Mouse (Mus musculus) C2C12 (cell line): ENCODE data around the gene Foxm1. TPM values are rescaled to one million over a fixed set of nuclear protein-coding genes. Genes with fewer than 3 reads are reported as not detected.

Experiments
- H3K27me3 ChIP-seq: one replicate; pipeline ENCODE4 v1.6.1; 2011; ENCODE audit not compliant: control insufficient read depth, insufficient read depth, insufficient read length
- H3K36me3 ChIP-seq: one replicate; pipeline ENCODE4 v1.6.1; 2011; ENCODE audit not compliant: control insufficient read depth, insufficient read depth
- H3K4me3 ChIP-seq: one replicate; pipeline ENCODE4 v1.5.1; 2011; ENCODE audit warnings: mild to moderate bottlenecking, control low read depth; ENCODE audit not compliant: poor library complexity, insufficient read depth, severe bottlenecking
- H3K79me2 ChIP-seq: one replicate; pipeline ENCODE4 v1.6.1; 2011; ENCODE audit not compliant: control insufficient read depth, insufficient read depth
- H3K79me3 ChIP-seq: one replicate; pipeline ENCODE4 v1.6.1; 2011; ENCODE audit warnings: low read depth, control low read depth
- H3ac ChIP-seq: one replicate; pipeline ENCODE3; 2011; ENCODE audit warnings: low read depth; ENCODE audit not compliant: control insufficient read depth, insufficient read length
- CEBPB ChIP-seq: IDR thresholded peaks from one replicate; pipeline ENCODE4 v1.6.1; 2011; ENCODE audit warnings: low read depth, mild to moderate bottlenecking, control low read depth, moderate library complexity
- CTCF ChIP-seq: IDR thresholded peaks from one replicate; pipeline ENCODE4 v1.5.1; 2011; ENCODE audit not compliant: control insufficient read depth, insufficient read depth, insufficient read length
- FOSL1 ChIP-seq: IDR thresholded peaks from one replicate; pipeline ENCODE4 v1.8.0; 2011; ENCODE audit warnings: mild to moderate bottlenecking, low read length; ENCODE audit not compliant: poor library complexity, insufficient read depth, severe bottlenecking
- MAX ChIP-seq: IDR thresholded peaks from one replicate; pipeline ENCODE4 v1.6.1; 2011; ENCODE audit warnings: mild to moderate bottlenecking, control low read depth
- MYOD1 ChIP-seq: IDR thresholded peaks from one replicate; pipeline ENCODE4 v1.6.1; 2011; ENCODE audit warnings: low read depth; ENCODE audit not compliant: control insufficient read depth, insufficient read length
- MYOG ChIP-seq: IDR thresholded peaks from one replicate; pipeline ENCODE4 v1.6.1; 2011; ENCODE audit not compliant: control insufficient read depth, insufficient read length; ENCODE audit errors: extremely low read depth
- USF1 ChIP-seq: IDR thresholded peaks from one replicate; pipeline ENCODE4 v1.6.1; 2011; ENCODE audit warnings: low read depth, mild to moderate bottlenecking, control low read depth, moderate library complexity
- long read RNA-seq, 2 experiments: library from polyadenylated mRNA; unstranded; transcript quantifications; one replicate each; pipeline ENCODE4 v2.0.0; 2019 to 2020
- polyA plus RNA-seq: library from polyadenylated mRNA; unstranded; fragments of >200 nt; fragmentation: generic; extraction: Trizol; gene quantifications from one replicate; pipeline ENCODE4 v1.2.1, GENCODE M21; 2012; ENCODE audit warnings: missing spikeins

Foxm1 gene
- polyA plus RNA-seq = 60.4 TPM
- long read RNA-seq, experiment 1, full-length matches to known transcripts = 3 of 7 reads
- long read RNA-seq, experiment 1, partial matches to known transcripts = 1 of 7 reads
- long read RNA-seq, experiment 1, other reads (novel, unspliced or antisense) = 3 of 7 reads
- long read RNA-seq, experiment 2, full-length matches to known transcripts = 117 of 228 reads
- long read RNA-seq, experiment 2, partial matches to known transcripts = 74 of 228 reads
- long read RNA-seq, experiment 2, other reads (novel, unspliced or antisense) = 37 of 228 reads

DNA sequence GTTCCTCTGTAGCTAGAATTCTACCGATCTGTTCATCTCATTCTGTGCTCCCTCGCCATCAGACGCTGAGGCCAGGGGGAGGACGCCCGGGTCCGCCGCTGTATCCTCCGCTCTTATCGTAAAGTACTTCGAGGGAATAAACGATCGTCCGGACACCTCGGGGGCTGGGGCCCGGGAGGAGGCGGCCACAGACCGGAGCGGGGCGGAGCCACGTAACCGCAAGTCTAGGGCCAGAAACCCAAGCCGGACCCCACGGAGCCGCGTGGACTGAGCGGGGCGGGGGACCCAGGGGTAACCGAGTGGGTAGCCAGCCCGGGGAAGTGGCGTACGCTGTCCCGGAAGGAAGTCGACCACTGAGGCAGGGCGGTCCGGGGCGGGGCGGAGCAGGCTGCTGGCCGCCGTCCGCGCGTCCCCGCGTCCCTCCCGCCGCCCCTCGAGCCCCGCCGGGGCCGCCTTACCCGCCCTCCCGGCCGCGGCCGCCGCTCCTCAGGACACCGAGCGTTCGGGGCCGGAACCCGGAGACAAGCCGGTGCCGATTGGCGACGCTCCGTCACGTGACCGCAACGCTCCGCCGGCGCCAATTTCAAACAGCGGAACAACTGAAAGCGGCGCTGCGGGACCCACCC is at the start of gene Foxm1, which contains the start of gene Rhno1:
Gene Foxm1, plus strand, starts transcription at position 587 of the 626 bp plus-strand sequence.
Gene Rhno1, minus strand, starts transcription at position 531 of the 626 bp plus-strand sequence.
- Histone ChIP-seq H3K27me3 (no peaks in the 10 kb centered on the region), H3K4me3 (peak within 1 kb of the TSS; percentile 60), H3K79me2 (peaks cover 75% of the 10 kb centered on the region), H3K79me3 (peaks cover 51% of the 10 kb centered on the region), H3K36me3 (peaks cover 40% of the 10 kb centered on the region), H3ac (peak within 1 kb of the TSS; percentile 77)
- peak; percentile 90 for TF ChIP-seq USF1
- no peak for TF ChIP-seq MYOD1
- TF ChIP-seq FOSL1 = no peak
- TF ChIP-seq CEBPB = no peak
- TF ChIP-seq CTCF = no peak

DNA sequence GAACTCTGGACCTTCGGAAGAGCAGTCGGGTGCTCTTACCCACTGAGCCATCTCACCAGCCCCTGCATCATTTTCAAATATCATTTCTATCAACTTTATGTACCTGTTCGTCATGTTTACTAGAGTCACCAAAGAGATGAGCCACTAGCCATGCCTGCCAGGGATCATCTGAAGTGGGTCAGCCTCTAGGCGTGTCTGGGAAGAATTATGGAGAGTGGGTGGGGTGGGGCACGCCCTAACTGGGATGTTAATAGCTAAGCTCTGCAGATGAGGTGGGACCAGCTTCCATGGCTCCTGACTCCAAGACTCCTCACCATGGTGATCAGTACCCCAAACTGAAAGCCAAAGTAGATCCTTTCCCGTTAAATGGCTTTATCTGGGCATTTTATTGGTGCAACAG is 48.0 kb upstream of the Foxm1 start:
- Histone ChIP-seq H3K36me3 (no peaks in the 10 kb centered on the region), H3K79me3 (no peaks in the 10 kb centered on the region), H3ac (no peak overlapping the region), H3K4me3 (no peak overlapping the region), H3K79me2 (no peaks in the 10 kb centered on the region), H3K27me3 (no peaks in the 10 kb centered on the region)
- TF ChIP-seq MAX (no peak), CTCF (no peak), MYOG (no peak), USF1 (no peak), MYOD1 (no peak), CEBPB (no peak), FOSL1 (no peak)

DNA sequence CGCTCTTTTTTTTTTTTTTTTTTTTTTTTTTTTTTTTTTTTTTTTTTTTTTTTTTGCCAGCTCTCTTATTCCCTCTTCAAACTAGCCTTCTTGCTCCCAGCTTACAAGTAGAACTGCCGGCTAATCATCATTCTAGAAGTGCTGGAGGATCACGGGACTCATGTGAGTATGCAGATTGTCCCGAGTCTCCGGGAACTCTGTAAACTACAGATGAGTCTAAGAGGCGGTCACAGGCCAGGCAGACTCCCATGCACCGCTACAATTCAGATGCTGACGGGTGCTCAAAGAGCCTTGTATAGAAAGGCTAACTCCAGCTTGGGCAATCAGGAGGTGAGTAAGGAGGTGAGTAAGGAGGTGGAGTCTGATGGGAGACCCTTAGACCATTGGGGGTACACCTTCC is 47.2 kb upstream of the Foxm1 start:
- TF ChIP-seq MYOG = no peak
- no peak for TF ChIP-seq USF1
- no peak for TF ChIP-seq MAX
- TF ChIP-seq FOSL1 = no peak
- TF ChIP-seq CTCF = no peak
- no peak for TF ChIP-seq MYOD1
- TF ChIP-seq CEBPB = no peak
- Histone ChIP-seq H3K27me3 (no peaks in the 10 kb centered on the region), H3ac (no peak overlapping the region), H3K79me2 (no peaks in the 10 kb centered on the region), H3K36me3 (no peaks in the 10 kb centered on the region), H3K4me3 (no peak overlapping the region), H3K79me3 (no peaks in the 10 kb centered on the region)

DNA sequence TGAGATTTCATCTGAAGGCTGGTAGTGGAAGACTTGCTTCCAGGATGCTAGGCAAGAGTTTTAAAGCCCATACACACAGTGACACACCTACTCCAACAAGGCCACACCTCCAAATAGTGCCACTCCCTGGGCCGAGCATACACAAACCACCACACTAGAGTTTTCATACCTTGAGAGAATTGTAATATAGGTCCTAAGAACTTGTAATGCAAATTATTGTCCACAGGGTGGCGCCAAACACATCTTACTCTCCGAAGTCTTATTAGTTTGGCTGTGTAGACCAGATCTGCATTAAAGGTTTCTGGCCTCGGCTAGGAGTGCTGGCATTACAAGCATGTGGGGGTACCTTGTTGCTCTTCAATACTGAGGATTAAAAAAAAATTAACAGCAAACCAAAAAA is 44.5 kb upstream of the Foxm1 start:
- H3K4me3 ChIP-seq = no peak overlapping the region
- H3K79me3 ChIP-seq = no peaks in the 10 kb centered on the region
- H3K27me3 ChIP-seq = no peaks in the 10 kb centered on the region
- TF ChIP-seq CTCF (peak; percentile 11), FOSL1 (no peak)
- H3K36me3 ChIP-seq = peaks cover 16% of the 10 kb centered on the region
- H3ac ChIP-seq = no peak overlapping the region
- H3K79me2 ChIP-seq = no peaks in the 10 kb centered on the region

DNA sequence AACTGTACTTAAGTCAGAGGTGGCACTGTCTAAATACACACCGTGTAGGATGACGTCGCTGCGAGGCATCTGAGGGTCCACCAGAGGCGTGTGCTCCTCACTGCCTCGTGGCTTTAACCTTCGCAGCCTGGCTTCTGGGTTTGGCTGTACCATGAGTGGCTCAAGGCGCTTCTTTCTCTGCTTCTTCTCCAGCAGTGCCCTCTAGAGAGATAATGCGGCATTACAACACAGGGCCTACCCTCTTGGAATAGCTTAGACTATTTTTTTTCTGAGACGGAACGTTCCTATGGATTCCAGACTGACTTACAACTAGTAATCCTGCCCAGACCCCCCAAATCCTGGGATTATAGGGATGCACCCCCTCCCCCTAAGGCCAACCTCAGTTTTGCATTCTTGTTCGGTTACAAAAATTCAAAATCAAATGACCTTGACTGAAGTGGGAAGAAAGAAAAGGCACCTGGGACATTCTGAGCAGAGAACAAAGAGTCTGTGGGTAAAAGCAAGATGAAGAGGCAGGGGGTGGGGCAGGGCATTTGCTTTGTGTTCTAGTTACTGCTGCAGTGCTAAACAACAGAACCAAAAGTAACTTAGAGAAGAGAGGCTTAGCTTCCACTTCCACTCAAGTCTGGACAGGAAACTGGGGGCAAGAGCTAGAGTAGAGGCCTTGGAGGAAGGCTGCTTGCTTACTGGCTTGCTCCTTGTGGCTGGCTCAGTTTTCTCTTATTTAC is 28.2 kb upstream of the Foxm1 start:
- Histone ChIP-seq H3K79me2 (no peaks in the 10 kb centered on the region), H3K36me3 (peaks cover 13% of the 10 kb centered on the region), H3K4me3 (no peak overlapping the region), H3ac (no peak overlapping the region), H3K79me3 (no peaks in the 10 kb centered on the region), H3K27me3 (no peaks in the 10 kb centered on the region)
- TF ChIP-seq CTCF = peak; percentile 5
- no peak for TF ChIP-seq CEBPB

DNA sequence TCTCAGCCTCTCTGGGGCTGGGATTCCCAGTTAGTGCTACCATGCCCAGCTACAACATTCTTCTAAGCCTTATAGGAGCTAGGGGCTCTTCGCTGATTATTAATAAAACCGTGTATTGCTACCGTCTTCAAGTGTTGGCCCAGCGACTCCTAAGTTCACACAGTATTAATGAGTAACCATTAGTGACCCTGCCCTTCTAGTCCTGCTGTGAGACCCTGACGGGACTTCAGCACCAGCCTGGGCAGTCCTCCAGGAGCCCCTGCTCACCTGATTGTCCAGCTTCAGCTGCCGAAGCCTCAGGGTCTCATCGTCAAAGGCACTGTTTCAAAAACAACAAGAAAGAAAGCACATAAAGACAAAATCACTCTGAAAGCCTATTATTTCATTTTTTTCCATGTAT is 25.3 kb upstream of the Foxm1 start:
- no peak overlapping the region for H3ac ChIP-seq
- no peak overlapping the region for H3K4me3 ChIP-seq
- no peaks in the 10 kb centered on the region for H3K27me3 ChIP-seq
- H3K79me2 ChIP-seq = no peaks in the 10 kb centered on the region
- TF ChIP-seq MAX (no peak), CEBPB (no peak), FOSL1 (no peak)
- H3K79me3 ChIP-seq = no peaks in the 10 kb centered on the region
- H3K36me3 ChIP-seq = peaks cover 13% of the 10 kb centered on the region
